Mouse (Mus musculus) heart, embryonic 14.5 days (tissue): ENCODE data around the gene Bub1b. TPM values are rescaled to one million over a fixed set of nuclear protein-coding genes. Genes with fewer than 3 reads are reported as not detected.

Experiments
- ATAC-seq: fragments of 200-750 bp; cut with Nextera tagmentation; 2 replicates; pipeline ENCODE4 v1.8.0; 2017; ENCODE audit warnings: low read depth, moderate TSS enrichment; ENCODE audit not compliant: insufficient number of reproducible peaks, insufficient read depth, low FRiP score
- H3K27ac ChIP-seq, 2 experiments: fragments of 200-500 bp in 1 of 2; fragments of 300-500 bp in 1 of 2; sonication (generic) in 1 of 2; replicated peaks in 1 of 2; 2 replicates each; pipeline ENCODE4 v1.5.1; 2012 to 2014; ENCODE audit warnings: low read depth in 2 of 2, low read length in 2 of 2, control low read depth in 1 of 2, mild to moderate bottlenecking in 1 of 2, mixed read lengths in 1 of 2; ENCODE audit not compliant: control insufficient read depth in 1 of 2, insufficient read depth in 1 of 2
- H3K27me3 ChIP-seq: fragments of 300-500 bp; sonication (generic); 2 replicates; pipeline ENCODE4 v1.6.1; 2014; ENCODE audit warnings: mild to moderate bottlenecking, low read length, control low read depth; ENCODE audit not compliant: control insufficient read depth, insufficient read depth
- H3K36me3 ChIP-seq: fragments of 300-500 bp; sonication (generic); 2 replicates; pipeline ENCODE4 v1.6.1; 2014; ENCODE audit warnings: mild to moderate bottlenecking, control low read depth, low read length, mixed read lengths; ENCODE audit not compliant: control insufficient read depth, insufficient read depth
- H3K4me1 ChIP-seq, 2 experiments: fragments of 200-500 bp in 1 of 2; fragments of 300-500 bp in 1 of 2; sonication (generic) in 1 of 2; 2 replicates each; pipeline ENCODE4 v1.6.1; 2012 to 2014; ENCODE audit warnings: low read length in 2 of 2, control low read depth in 1 of 2, mixed read lengths in 1 of 2; ENCODE audit not compliant: control insufficient read depth in 2 of 2, insufficient read depth in 2 of 2
- H3K4me2 ChIP-seq: fragments of 300-500 bp; sonication (generic); 2 replicates; pipeline ENCODE4 v1.6.1; 2014; ENCODE audit warnings: mild to moderate bottlenecking, low read length
- H3K4me3 ChIP-seq, 2 experiments: fragments of 200-500 bp in 1 of 2; fragments of 300-500 bp in 1 of 2; sonication (generic) in 1 of 2; 2 replicates each; pipeline ENCODE4 v1.5.1; 2012 to 2014; ENCODE audit warnings: low read length in 2 of 2, mild to moderate bottlenecking in 2 of 2, control low read depth in 1 of 2, low read depth in 1 of 2, moderate library complexity in 1 of 2; ENCODE audit not compliant: control insufficient read depth in 1 of 2, insufficient read depth in 1 of 2
- H3K9ac ChIP-seq: fragments of 300-500 bp; sonication (generic); 2 replicates; pipeline ENCODE4 v1.6.1; 2014; ENCODE audit warnings: mild to moderate bottlenecking, low read length
- H3K9me3 ChIP-seq: fragments of 300-500 bp; sonication (generic); 2 replicates; pipeline ENCODE4 v1.6.1; 2016; ENCODE audit warnings: low read length, control low read depth; ENCODE audit not compliant: control insufficient read depth
- WGBS: fragments of 180-500 bp; shearing (Covaris S2); extraction: QIAGEN DNeasy Blood & Tissue Kit; methylation state at CpG from one replicate; pipeline ENCODE4 v1.1.7; 2014; 5-methylcytosine and 5-hydroxymethylcytosine counted together
- polyA plus RNA-seq: library from polyadenylated mRNA; unstranded; fragments of >200 nt; fragmentation: Nextera tagmentation; extraction: Ambion mirVana; gene quantifications from 2 replicates; pipeline ENCODE4 v1.2.1, GENCODE M21; 2014

Bub1b gene
- polyA plus RNA-seq, 1 experiment from 2014 or later = 67.1 TPM

DNA sequence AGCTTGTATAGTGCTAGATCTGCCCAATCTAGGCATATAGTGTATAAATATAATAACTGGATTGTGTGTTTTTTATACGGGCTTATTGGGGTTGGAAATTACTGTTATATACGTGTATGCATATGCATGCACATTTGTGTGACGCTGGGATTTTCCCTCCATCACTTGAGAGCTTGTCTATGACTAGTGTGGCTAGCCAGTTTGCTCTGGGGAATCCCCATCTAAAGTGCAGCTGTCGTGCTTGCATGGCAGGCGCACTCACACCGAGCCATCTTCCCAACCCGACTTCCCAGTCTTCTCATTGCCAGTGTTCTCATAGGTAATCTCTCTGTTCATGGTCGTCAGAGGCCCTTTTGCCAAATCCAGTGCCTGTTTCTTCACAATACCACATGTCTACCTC lies 22.6 kb downstream of the Bub1b start:
- H3K4me1 ChIP-seq = no peaks in the 10 kb centered on the region
- no peak for ATAC-seq
- no peak overlapping the region for H3K27ac ChIP-seq
- H3K4me2 ChIP-seq = no peak overlapping the region
- WGBS = 89% methylated on average over 8 of the region's 8 CpGs
- no peaks in the 10 kb centered on the region for H3K9me3 ChIP-seq
- H3K4me3 ChIP-seq = no peak overlapping the region
- H3K27me3 ChIP-seq = no peaks in the 10 kb centered on the region
- H3K9ac ChIP-seq = no peak overlapping the region
- H3K36me3 ChIP-seq = peaks cover 98% of the 10 kb centered on the region

GRCm38 (mm10) chr2:118629276-118629675 lies 31.3 kb downstream of the Bub1b start:
- peaks cover 95% of the 10 kb centered on the region for H3K36me3 ChIP-seq
- no peaks in the 10 kb centered on the region for H3K9me3 ChIP-seq
- no peak for ATAC-seq
- no peak overlapping the region for H3K4me2 ChIP-seq
- no peak overlapping the region for H3K9ac ChIP-seq
- WGBS = 96% methylated on average over 6 of the region's 6 CpGs
- no peaks in the 10 kb centered on the region; a peak in 1 of 4 replicates for H3K4me1 ChIP-seq
- no peak overlapping the region for H3K4me3 ChIP-seq
- no peaks in the 10 kb centered on the region for H3K27me3 ChIP-seq
- no peak overlapping the region for H3K27ac ChIP-seq

- 36% methylated on average over 5 of the region's 5 CpGs for WGBS
- Histone ChIP-seq H3K9me3 (no peaks in the 10 kb centered on the region), H3K4me3 (no peak overlapping the region), H3K9ac (no peak overlapping the region), H3K27ac (no peak overlapping the region), H3K36me3 (peaks cover 99% of the 10 kb centered on the region), H3K27me3 (no peaks in the 10 kb centered on the region), H3K4me1 (no peaks in the 10 kb centered on the region; a peak in 1 of 4 replicates), H3K4me2 (no peak overlapping the region)
- ATAC-seq = no peak
Measured at GRCm38 (mm10) chr2:118633441-118633840, 35.4 kb downstream of the Bub1b start.

- Histone ChIP-seq H3K9ac (no peak overlapping the region), H3K4me3 (no peak overlapping the region), H3K4me2 (no peak overlapping the region), H3K27ac (no peak overlapping the region), H3K36me3 (peaks cover 100% of the 10 kb centered on the region), H3K27me3 (no peaks in the 10 kb centered on the region), H3K4me1 (peaks cover 0 to 10% of the 10 kb centered on the region in 2 experiments; a peak in 3 of 4 replicates), H3K9me3 (no peaks in the 10 kb centered on the region)
- WGBS = 83% methylated on average over 5 of the region's 5 CpGs
- ATAC-seq = no peak
Measured at GRCm38 (mm10) chr2:118637258-118637657, 39.2 kb downstream of the Bub1b start.

GRCm38 (mm10) chr2:118637888-118638526 lies 40.0 kb downstream of the Bub1b start:
- no peaks in the 10 kb centered on the region for H3K9me3 ChIP-seq
- H3K27ac ChIP-seq = no peak overlapping the region
- no peak overlapping the region for H3K4me2 ChIP-seq
- peaks cover 0 to 10% of the 10 kb centered on the region in 2 experiments; a peak in 3 of 4 replicates for H3K4me1 ChIP-seq
- H3K4me3 ChIP-seq = no peak overlapping the region
- H3K27me3 ChIP-seq = no peaks in the 10 kb centered on the region
- no peak overlapping the region for H3K9ac ChIP-seq
- H3K36me3 ChIP-seq = peaks cover 100% of the 10 kb centered on the region
- ATAC-seq = peak; percentile 28; the same call in 1 of the 2 replicates
- WGBS = 40% methylated on average over 8 of the region's 8 CpGs

DNA sequence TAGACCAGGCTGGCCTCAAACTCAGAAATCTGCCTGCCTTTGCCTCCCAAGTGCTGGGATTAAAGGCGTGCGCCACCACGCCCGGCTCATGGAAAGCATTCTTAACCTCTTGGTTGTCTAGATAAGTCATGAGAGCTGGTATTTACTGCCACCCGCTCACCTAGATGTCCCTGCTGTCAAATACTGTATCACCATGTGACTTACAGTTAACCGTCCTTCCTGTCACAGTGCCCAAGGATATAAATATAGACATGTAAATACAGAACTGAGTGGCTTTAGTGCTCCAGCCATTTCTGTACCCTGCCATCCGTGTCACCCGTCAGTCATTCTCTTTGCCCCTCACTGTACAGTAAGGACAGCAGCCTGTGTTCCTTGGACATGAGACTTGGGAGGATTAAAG lies 40.7 kb downstream of the Bub1b start:
- peaks cover 100% of the 10 kb centered on the region for H3K36me3 ChIP-seq
- H3K4me2 ChIP-seq = no peak overlapping the region
- H3K9me3 ChIP-seq = no peaks in the 10 kb centered on the region
- no peaks in the 10 kb centered on the region for H3K27me3 ChIP-seq
- WGBS = 68% methylated on average over 8 of the region's 8 CpGs
- H3K4me1 ChIP-seq = peaks cover 0 to 10% of the 10 kb centered on the region in 2 experiments; a peak in 2 of 4 replicates
- no peak overlapping the region for H3K27ac ChIP-seq
- H3K9ac ChIP-seq = no peak overlapping the region
- H3K4me3 ChIP-seq = no peak overlapping the region
- 0 out of 2 replicates have a peak, but pooled peaks have one; percentile 13 for ATAC-seq

GRCm38 (mm10) chr2:118641147-118641546 lies 43.1 kb downstream of the Bub1b start:
- H3K4me3 ChIP-seq = no peak overlapping the region
- peaks cover 93% of the 10 kb centered on the region for H3K36me3 ChIP-seq
- 33% methylated on average over 2 of the region's 2 CpGs for WGBS
- no peak overlapping the region for H3K4me2 ChIP-seq
- no peak overlapping the region for H3K9ac ChIP-seq
- H3K4me1 ChIP-seq = peaks cover 0 to 10% of the 10 kb centered on the region in 2 experiments; a peak in 2 of 4 replicates
- 0 out of 2 replicates have a peak, but pooled peaks have one; percentile 37 for ATAC-seq
- no peaks in the 10 kb centered on the region for H3K27me3 ChIP-seq
- 0 out of 4 replicates have a peak overlapping the region, but pooled peaks of 1 of the 2 experiments have one; percentile 7 for H3K27ac ChIP-seq
- no peaks in the 10 kb centered on the region for H3K9me3 ChIP-seq
